Mouse (Mus musculus) mouse embryonic stem cell (cell line): ENCODE measurements at regions not wholly inside any gene's neighbourhood (a gene's known extent, or its start where the extent isn't known, plus 50 kb on each side); places are given as distances from the start of the nearest gene placed in this dataset.

Experiments used
- in situ Hi-C, 2 experiments: fragments of 300-500 bp; cut with MboI; formaldehyde crosslinking; loops; 1 replicate in 1 of 2; 3 replicates in 1 of 2; pipeline ENCODE4 v1.14.3; 2019 to 2020; ENCODE audit warnings: low sequenced_read_pairs in 2 of 2, low pct_unique_long_range_greater_than_20kb in 1 of 2, mixed read lengths in 1 of 2; ENCODE audit not compliant: unreplicated experiment in 1 of 2

DNA sequence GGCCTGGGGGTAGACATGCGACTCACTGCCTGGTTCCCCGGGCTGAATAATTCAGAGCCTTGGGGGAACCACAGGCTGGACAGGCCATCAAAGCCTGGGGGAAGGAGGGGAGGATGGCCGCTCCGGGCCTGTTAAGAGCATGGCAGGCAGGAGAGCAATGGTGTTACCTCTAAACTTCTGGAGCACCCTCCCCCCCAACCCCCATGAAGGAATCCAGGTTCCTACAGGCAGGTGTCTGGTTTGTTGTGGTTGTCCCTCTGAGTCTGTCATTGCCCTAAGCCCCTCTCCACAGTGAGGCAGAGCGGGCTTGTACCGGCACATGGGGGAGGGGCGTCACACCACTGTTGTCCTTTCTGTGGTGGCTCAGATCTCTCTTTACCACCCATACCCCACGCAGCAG, 140.4 kb upstream of the 1600014C23Rik start:
- in situ Hi-C loops: no loop called here

DNA sequence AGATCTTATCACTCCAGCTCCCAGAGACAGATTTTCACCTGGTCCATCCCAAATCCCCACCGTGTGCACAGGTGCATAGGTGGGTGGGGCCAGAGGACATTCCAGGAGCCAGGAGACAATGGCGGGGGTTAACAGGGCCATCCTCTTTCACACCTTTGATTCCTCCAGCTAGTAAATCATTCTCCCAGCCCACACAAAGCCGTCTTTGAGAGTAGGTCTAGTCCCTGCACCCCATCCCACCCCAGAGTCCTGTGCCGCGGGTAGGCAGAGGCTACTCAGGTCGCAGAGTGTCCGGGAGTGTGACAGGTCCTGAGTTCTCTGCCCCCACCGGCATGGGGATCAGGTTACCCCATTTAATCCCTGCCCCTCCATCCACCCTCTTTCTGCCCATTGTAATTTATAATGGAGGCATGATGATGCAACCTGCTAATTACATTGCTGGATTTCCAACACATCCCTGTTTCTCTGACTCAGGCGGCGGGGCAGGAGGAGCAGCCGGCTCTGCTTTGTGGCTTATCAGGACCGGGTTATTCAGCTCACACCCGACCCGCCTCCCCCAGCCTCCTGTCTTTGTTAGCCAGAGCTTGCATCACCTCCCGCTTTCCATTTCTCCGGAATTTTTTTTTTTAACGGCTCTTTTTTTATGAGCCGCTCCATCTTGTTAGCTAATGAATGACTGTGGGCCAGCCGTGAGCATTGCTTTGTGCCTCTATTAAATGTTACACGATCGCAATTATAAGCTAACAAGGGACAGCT, 139.7 kb upstream of the 1600014C23Rik start:
- in situ Hi-C loops: no loop called here

DNA sequence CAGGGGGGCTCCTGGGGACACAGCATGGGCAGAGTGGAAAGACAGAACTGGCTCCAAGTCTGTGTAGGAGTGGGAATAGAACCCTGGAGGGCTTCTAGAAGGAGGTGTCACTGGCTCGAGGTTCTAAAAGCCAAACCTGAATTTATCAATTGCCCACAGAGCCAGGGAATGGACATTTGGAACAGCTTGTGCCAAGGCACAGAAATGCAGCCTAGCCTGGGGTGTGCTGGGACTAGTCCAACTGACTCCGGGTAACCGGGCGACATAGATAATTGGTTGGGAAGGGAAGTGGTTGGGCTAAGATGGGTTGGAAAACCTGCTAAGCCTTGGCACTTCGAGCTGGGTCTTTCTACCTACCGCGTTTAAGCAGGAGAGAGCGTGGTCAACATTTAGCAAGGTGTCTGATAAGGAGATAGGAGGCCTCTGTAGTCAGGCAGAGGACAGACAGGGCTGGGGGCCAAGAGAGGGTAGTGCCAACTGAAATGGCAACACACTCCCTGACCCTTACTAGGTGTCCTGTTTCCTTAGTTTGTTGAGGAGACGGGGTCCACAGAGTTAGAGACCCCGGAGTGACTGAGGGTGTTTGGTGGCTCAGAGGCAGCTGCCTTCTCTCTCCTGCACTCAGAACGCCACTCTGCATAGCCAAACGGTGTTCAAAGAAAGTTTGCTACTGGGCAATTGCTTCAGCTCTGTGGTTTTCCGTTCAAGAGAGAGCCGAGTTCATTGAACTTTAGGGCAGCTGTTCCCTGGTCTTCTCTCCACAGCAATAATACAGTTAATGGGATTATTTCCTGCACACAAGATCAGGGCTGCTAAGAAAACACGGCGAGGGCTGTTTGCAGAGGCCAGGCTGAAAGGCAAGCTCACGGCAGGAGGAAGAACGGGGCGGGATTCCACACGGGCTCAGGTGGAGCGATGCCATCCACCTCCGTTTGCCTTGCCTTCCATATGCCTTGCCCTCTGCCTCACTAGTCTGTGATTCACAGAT, 138.3 kb upstream of the 1600014C23Rik start:
- in situ Hi-C loops: no loop called here

DNA sequence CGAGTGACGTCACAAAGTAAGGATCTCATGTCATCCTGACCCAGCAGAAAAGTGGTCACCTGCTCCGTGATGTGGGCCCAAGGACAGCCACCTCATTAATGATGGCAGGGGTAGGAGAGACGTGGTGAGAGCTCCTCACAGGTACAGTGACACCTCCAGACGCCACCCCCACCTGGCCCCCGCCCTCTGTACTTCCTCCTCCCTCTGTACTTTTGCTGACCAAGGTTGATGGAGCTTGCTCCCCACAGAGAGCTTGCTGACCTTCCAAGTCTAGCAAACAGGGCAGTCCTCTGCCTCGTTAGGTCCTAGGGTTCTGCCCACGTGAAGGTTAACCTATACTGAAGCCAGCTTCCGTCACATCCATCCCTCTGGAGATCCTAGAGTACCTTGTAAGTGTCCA, 137.4 kb upstream of the 1600014C23Rik start:
- in situ Hi-C loops: no loop called here

DNA sequence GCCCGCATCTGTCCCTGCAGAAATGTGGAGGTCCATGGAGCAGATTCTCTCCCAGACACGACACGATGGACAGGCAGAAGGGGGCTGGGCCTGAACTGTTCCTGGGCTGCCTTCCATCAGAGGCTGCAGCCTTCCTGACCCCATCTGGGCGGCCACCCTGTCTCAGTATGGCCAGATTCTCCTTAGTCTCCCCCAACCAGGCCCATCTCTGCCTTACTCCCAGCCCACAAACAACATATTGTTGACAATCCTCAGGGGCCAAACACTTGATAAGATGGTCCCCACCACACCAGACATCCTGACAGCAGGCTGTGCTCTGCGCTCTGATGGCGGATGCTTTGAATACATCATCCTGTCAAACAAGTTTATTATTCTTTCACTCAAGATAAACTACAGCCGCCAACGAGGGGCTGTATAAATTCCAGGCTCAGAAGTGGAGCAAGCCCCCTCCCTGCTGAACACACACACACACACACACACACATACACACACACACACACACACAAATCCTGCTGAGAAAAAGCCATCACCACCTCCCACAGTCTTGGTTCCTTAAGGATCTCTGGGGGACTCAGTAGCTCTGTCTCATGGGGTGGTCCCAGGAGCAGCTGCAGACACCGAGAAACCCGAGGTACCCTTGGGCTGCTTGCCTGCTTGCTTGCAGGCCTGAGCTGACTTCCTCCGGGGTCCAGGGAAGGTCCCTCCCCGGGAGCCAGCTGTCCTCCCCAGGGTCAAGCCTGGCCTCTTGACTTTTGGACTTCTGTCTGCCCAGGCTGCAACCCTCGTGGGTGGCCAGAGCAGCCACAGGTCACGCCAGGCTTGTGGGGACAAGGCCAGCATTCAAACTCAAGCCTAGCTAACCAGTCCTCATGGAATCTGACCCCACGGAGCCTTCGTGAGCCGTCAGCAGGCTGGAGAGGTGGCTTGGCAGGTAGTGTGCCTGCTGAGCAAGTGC, 135.6 kb upstream of the 1600014C23Rik start:
- in situ Hi-C loops: no loop called here

DNA sequence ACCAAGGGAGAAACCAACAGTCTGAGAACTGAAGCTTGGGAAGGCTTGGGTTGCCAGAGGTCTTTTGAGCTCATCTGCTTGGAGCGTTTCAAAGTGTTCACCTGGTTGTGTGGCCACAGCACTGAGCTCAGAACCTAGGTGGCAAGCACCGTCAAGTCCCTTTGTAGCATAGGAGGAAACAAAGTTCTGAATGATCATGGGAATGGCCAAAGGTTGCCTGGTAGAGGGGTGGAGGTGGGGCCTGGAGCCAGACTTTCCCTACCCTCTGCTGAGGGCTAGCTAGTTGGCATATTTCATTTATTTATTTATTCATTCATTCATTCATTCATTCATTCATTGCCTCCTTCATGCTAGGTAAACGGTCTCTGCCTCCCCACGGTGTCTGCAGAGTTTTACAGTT, 134.9 kb upstream of the 1600014C23Rik start:
- in situ Hi-C loops: no loop called here

DNA sequence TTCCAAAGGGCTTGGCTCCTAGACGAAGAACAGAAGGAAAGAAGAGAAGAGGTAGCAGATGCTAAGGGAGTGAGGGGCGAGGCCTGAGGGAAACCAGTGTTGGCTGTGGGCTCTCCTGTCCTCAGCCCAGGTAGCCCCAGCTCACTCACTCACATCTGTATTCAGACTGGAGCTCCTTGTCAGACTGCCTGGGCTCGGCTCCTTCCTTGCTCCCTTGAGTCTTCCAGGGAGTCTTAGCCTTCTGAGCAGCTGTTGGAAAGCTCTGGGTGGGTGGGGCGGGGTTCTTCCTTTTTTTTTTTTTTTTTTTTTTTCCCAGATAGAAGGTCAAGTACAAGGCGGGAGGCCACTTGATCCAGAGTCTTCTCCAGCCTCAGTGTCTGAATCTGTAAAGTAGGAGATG, 134.1 kb upstream of the 1600014C23Rik start:
- in situ Hi-C loops: no loop called here

DNA sequence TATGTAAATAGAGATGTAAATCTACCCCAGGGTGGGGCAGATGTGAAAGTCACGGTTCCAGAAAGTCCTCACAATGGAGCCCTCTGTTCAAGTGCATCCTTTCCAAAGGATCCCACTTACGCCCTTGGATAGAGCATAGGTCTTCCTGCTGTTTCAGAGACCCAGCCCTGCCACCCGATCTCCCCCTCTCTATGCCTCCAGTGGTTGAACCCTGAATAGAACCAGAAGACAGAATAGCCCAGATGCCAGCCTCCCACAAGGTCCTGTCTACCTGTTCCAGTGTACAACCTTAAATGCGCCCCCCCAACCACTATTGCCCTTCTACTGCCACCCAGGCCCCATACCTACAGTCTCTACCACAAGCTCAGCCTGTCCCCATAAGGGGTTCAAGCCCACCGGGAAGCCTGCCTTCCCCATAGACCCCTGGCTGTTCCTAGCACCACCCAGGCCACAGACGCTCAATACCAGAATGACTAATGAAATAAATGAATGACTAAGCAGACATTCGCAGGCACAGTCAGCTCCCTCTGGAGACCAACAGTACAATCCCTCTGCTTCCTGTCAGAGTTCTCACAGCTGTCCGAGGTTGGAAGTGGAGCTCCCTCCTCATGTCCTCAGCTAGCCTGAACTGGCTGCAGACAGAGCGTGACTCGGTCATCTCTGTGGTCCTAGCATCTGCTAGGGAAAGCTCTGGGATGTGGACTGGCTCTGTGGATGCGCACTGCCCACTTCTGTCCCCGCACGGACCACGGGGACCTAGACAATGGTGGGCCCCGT, 133.4 kb upstream of the 1600014C23Rik start:
- in situ Hi-C loops: no loop called here

DNA sequence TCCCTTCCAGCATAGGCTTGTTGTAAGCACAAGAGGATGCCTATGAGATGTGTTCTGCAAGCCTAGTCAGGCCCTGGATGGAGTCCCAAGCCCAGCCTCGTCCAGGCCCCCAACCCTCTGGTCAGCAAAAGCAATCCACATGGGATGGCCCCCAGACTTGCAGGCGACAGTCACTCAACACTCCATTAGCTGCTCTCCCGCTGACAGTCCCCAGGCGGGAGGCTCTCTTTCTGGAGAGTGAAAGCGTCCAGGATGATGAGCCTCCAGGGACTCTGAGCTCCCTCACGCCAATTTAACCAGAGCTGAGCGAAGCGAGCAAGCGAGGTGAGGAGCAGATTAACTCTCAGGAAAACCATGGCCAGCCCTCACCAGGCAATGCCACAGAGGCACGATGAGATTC, 132.7 kb upstream of the 1600014C23Rik start:
- in situ Hi-C loops: no loop called here

DNA sequence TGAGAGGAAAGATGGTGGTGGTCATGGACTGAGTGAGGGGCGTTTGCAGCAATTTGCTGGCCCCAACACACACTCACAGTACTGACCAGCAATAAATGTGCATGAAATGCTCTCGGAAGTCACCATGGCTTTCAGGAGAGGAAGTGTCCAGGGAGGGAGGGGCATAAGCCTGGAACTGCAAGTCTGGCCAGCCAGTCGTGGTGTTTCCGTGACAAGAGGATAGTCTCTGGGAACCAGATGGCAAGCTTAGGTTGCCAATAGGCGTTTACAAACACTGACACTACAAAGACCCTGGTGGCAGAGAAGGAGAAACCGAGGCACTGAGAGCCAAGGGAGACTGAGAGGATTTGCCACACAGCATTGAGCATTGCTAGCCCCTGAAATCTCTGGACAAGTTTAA, 132.3 kb upstream of the 1600014C23Rik start:
- in situ Hi-C loops: no loop called here

DNA sequence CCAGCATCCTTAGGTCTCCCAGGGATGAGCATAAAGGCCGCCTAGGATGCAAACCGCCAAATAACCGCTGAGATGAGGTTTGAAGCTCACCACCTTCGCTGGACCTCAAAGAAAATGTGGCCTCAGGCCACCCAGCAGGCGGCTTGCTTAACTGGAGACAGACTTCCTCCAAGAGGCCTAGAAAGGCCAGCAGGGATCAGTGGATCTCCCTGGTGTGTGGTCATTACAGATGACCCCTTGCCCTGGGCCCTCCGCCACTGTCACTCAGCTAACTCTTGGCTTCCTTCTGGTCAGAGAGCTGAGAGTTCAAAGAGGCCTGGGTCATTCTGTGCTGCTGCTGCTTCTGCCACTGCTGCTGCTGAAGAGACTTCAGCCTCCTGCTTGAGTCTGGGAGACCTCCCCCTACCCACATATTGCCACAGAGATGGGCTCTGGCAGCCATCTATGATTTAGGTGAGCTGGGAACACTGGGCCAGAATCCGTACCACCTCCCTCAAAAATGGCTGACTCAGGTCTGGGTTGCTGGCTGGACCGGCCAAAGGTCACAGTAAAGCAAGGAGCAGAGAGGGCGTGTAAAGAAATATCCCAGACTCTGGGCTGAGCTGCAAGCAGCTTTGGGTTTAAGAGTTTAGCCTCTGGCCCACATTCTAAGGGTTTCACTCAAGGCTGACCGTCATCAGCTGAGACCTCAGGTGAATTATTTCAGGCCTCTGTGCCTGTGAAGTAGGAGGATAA, 130.0 kb upstream of the 1600014C23Rik start:
- in situ Hi-C loops: no loop called here

DNA sequence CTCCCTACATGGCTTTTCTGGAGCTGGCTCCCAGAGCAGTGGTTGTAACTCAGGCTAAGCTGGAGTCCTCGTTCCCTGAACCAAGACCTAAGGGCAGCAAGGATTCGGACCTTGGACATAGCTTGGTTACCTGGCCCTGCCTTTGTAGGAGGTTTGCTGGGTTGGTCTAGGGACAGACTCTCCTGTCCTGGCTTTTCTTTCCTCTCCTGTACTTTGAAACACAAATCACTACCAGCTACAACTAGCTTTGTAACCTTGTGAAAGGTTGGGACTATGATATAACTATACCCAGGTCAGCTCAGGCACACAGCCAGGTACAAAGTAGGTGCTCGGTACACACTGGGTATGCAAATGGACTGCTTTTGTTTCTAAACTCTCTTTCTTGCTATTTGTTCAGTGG, 129.4 kb upstream of the 1600014C23Rik start:
- in situ Hi-C loops: no loop called here

DNA sequence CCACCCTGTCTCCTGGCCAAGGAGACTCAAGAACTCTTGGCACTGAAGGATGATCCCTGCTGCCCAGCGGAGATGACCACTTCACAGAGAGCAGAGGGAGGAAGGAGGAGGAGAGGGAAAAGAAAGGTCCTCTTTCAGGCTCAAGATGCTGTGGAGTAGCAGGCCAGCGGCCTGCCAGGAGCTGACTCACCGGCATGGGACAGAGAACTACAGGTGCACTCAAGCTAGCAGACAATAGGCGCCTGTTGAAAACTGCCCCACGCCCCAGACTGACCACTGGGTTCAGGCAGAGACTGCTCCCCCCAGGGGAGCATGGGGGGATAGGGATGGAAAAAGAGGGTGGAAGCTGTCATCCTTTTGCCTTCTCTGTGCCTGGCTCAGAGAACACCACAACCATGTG, 125.8 kb upstream of the 1600014C23Rik start:
- in situ Hi-C loops: no loop called here

DNA sequence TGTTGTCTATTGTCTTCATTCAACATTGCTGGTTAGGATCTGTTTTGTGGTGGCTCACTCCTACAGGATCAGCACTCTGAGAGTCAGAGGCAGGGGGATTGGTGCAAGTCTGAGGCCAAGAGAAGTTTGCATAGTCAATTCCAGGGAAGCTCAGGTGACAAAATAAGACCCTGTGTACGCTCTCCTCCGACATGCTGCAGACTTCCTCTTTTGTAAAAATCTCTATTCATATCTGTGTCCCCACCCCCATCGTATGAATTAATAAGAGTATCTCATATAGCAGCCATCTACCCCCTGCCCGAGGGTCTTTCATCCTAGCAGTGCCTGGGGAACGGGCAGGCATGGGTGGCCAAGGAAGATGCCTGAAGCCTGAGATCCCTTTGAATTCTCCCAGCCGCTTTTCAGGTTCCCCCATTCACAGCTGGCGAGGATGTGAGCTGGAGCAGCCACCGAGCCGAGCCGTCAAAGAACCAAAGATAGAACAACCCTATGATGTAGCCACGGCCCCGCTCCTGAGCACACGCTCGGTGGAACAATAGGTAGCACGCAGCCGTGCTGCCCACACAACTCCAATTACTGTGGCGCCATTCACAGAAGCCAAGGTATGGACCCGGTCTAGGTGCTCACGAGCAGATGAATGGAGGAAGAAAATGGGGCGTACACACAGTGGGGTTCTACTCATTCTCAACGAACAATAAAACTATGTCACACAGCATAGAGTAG, 120.4 kb upstream of the 1600014C23Rik start:
- in situ Hi-C loops: no loop called here

DNA sequence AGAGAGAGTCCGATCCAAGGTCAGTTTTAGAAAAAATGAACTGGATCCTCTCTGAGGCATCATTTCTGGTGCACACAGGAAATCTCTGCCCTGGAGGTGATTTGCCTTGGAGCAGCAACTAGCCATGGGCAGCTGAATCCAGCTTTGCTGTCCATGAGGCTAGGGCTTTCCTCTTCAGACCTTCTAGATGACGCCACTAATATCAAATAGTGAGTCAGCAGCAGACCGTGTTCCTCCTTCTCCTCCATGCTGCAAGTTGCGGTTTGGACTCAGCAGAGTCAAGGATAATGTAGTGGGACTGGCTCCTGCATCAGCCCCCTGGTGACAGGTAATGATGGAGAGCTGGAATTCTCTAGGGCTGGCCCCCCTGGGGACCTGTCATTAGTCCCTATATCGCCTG, 118.8 kb upstream of the 1600014C23Rik start:
- in situ Hi-C loops: no loop called here

DNA sequence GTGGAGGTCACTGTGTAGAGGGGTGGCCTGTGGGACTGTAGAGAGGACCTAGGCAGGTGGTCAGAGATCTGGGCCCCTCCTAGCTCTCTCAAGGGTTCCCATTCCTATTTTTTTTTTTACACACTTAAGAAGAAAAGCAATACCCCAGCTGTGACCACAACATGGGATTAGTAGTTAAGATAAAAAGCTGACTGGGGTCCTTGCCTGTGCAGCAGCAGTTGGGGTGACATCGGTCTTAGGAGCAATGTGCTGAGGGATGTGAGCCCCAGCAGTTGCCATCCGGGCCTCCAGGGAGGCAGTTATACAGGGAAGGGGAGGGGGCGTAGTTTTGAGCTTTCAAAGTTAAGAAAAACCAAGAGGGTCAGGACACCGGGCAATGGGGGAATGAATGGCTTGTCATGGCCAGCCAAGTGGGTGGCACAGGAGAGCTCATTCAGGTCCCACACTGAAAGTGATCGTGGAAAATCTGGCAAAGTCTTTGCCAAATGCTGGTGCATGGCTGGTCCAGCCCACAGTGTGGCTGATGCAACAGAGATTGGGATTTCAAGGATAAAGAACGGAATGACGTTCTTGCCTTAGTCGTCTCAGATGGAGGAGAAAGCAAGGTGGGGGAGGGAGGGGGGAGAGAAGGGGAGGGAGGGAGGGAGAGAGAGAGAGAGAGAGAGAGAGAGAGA, 118.2 kb upstream of the 1600014C23Rik start:
- in situ Hi-C loops: no loop called here
